Mouse (Mus musculus) right cerebral cortex, postnatal 14 days (tissue): ENCODE results near the gene Cbr2.

Source experiments
- DNase-seq: peaks from one replicate; pipeline ENCODE4 v3.0.0; 2022

Gene Cbr2

DNA sequence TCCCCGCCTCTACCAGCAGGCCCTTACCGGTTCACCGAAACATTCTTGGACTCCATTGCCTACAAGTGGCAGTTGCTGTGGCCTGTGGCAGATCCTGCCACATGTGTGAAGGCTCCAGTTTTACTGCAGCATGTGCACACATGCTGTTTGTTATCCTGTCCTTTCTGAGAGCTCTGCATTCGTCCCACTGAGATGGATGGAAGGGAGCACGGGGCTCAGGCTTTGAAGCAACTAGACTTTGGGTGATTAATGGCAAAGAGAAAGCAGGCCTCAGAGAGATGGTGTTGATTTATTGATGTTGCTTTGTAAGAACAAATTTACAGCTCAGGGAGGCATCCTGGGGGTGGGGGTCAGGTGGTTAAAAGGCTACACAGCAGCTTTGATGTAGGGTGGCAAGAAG lies 21.2 kb downstream of the Cbr2 start:
- DNase-seq = no peak

DNA sequence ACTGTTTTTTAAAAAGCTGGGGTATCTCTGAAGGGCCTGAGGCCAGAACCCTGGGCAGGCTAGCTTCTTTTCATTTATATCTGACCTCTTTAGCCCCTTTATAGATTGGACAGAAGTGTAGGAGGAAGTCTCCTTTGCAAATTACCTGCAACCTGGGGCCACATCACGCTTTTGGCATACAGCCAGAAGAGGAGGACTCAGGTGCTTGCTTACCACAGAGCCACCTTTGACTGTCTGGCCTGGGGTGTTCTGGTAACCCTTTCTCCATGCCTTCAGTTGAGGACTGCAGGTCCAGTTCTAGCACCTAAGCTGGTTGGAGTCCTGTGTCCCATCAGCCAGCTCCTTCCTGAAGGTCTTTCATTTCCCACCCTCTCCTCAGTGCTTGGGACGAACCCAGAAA lies 22.4 kb downstream of the Cbr2 start:
- no peak for DNase-seq

DNA sequence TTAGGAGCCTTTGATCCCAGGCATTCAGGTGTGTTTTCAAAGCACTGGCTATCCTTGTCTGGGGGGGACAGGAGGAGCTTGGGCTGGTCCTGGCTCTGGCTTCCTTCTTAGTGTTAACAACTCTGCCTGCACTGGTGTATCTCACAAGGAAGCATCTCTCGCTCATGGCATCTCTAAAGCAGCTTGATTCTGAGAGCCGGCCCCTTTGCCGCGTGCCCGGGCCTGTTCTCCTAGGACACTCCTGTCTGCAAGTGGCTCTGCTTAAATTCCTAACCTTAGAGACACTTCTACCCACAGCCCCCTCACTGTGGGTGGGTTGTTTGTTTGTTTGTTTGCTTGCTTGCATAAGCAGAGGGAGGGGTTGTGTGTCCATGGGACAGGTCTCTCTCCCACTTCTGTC lies 23.9 kb downstream of the Cbr2 start:
- DNase-seq = no peak

DNA sequence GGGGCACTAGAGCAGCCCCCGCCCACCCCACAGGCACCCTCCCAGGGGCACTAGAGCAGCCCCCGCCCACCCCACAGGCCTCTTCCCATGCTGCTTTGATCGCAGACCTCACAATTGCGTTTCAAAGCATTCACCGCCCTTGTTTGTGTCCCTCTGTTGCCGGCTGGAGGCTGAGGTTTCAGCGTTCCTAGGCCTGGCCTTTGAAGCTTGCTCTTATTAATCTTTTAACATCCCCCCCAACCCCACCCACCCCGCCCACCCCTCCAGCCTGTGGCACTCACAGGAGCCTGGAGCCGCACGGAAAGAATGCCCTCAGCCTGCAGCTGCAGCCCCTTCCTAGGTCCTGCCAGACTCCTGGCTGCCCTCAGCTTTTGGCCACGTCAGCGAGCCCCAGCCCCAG lies 24.7 kb downstream of the Cbr2 start:
- DNase-seq = no peak

DNA sequence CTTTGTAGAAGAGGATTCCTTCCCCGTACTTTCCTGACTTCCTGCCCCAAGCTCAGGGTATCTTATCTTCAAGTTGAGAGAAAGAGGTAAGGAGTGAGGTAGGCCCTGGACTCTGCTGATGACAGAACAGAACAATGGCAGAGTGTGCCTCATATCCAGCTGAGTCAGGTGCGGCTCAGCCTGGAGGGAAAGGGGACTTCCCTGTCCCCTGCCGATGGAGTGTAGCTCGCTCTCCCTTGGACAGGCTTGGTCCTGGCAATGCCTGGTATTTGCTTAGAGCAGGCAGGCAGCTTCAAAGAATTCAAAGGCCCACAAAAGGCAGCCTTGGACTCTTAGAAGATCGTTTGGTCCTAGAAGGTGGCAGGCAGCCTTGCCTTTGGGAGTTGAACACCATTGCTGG lies 25.8 kb downstream of the Cbr2 start:
- DNase-seq = no peak

DNA sequence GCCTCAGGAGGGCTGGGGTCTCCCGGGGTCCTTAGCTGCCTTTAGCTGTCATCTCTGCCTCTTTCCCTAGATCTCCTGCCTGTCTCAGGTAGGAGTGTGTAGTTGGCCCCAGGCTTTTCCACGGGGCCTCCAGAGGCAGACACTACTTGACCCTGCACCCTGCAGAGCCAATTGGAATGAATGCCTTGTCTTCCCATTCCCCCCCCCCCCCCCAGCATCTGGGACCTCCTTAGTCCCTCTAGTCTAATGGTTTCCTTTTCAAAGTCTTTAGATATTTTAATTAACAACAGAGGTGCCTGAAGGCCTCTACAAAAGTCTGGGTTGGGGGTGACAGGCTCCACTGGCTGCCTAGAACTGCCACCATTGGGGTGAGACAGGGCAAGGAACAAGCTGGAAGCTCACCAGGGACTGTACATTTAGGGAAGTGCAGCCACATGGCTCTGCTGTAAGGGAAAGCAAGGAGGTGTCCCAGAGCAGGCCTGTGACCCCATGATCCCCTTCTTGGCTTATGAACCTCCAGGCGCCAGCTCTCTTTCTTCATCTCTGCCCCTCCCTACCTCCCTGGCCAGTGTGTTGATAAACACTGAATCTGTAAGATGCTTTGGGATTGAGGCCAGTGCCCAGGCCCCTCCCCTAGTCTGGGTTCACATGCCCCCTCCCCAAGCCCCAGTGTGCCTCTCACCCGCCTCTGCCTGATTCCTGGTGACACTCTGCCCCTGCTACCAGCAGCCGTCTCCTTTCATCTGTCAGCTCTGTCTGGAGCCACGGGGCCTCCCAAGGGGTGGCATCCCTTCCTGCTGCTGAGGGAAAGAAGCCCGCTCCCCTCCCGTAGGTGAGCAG lies 27.2 kb downstream of the Cbr2 start:
- no peak for DNase-seq

DNA sequence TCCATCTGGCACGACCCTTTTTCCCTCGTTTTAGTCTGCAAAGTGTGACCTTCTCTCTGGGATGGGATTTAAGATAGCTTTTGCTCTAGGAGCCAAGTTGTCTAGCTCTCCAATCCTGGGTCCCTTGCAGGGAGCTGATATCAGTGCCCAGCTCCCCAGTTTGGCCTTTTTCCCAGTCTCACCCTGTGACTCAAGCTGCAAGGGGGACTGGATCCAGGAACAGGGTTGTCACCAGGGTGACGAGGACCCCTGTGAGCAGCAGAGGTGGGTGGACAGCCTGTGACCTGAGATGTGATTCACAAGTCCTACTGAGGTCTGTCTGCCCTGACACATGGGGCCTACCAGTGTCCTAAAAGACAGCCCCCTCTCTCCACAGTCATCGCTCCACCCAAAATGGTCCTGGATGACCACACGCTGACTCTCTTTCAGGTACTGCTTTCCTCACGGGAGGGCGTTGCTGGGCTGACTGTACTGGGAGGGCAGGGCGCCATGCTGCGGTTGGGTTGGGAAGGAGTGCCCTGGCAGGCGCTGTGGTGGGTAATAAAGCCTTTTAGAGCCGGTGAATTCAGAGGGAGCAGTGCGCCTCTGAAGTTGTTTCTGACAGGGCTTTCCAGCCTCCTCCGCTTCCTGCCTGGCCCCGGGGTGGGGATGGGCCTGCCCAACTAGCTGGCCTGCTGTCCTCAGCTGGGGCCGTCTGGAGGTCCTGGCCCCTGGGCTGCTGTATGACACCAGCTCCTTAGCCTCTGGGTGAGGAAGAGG lies 28.0 kb downstream of the Cbr2 start:
- no peak for DNase-seq

DNA sequence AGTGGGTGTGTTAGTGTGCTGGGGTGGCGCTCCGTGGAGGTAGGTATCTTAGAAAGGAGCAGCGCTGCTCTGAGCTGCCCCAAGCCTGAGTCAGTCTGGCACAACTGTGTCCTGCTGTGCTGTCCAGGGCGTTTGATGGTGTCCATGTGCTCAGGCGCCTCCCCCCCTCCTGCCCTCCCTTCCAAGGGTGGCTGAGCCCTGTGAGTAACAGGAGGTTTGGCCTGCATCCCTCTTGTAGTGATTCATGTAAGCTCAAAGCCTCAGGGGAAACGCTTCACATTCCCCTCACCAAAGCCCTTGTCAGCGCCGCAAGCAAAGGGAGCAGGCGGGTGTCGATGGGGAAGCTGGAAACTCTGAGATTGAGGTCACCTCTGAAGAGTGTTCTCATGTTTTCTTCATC lies 34.2 kb downstream of the Cbr2 start:
- DNase-seq = no peak

DNA sequence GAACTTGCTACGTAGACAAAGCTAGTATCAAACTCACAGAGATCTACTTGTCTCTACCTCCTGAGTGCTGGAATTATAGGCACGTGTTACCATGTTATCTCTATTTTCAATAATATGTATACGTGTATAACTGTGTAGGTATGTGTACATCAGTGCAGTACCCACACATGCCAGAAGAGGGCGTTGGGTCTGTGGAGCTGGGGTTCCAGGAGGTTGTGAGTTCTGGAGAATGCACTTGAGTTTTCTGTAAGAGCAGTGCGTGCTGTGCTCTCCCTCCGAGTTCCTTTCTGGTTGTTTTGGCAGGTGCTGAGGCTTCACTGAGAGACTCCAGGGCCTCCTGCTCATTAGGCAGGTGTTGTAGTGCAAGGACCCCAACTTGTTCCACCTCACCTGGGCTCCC lies 35.3 kb downstream of the Cbr2 start:
- no peak for DNase-seq

DNA sequence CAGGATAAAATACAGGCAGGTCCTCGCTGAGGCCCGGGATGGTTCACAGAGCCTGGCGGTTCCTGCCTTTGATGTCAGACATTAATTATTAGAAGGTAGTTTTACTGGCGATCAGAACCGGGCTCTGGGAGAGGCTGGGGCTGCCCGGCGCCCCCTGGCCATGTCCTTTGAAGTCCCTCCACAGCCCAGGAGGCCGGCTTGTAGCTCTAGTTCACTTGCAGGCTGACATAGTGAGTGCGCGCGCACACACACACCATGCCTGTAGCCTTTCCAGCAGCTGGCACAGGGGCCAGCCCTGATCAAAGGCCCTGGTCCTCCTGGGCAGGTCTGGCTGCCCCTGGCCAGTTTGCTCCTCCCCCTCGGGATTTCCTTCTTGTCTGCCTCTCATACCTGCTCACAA lies 36.3 kb downstream of the Cbr2 start:
- no peak for DNase-seq

DNA sequence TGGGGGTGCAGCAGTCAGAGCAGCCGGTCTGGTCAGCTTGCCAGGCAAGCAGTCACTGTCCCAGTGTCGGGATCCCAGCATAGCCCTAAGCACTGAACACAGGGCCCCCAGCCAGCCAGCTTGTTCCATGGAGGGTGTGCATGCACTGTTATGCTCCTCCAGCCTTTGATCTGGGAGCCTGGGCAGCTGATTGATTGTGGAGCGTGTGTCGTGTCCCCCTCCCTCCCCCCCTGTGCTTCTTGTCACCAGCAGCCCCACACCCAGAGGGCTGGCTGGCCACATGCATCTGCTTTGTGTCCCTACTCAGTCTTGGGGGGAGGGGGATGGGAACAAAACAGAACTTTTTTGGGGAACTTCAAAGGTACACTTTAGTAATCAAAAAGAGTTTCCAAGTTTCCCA lies 36.7 kb downstream of the Cbr2 start:
- DNase-seq = no peak

DNA sequence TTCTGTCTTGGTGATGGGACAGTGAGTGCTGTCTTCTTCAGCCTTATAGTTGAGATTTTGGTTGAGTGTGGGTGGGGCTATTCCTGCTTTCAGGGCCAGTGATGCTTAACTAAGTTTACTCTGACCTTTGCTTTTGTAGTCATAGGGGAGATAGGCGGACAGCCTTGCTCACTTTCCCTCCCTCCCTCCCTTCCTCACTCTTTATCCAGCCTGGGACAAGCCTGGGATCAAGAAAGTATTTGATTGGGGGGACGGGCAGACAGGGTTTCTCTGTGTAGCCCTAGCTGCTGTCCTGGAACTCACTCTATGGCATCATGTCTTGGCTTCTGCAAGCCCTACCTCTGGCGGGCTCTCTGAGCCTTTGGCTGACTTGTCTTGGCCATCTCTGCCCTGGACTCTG lies 38.5 kb downstream of the Cbr2 start:
- DNase-seq = no peak

DNA sequence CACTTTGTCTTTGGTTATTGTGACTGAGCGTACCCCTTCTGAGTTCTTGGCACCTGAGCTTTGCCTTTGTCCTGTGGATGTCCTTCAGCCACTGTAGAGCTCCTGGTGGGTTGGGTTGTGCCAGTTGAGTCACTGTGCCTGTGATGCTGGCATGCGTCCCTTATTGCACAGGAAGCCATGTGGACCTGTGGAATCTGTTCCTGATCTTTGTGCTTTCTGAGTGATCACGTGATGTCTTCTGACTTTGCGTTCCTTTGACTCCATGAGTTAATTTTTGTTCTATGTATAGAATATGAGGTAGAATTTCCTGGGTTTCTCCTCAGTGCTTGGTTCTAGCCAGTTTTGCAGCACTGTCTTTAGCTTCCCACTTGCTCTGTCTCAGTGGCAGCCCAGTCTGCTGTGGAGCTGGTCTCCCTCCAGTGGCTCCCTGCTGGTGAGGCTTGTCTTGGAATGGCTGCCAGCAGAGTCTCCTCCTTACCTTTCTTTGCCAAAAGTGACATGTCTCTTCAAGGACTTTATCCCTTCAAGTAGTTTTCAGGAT lies 39.4 kb downstream of the Cbr2 start:
- no peak for DNase-seq

DNA sequence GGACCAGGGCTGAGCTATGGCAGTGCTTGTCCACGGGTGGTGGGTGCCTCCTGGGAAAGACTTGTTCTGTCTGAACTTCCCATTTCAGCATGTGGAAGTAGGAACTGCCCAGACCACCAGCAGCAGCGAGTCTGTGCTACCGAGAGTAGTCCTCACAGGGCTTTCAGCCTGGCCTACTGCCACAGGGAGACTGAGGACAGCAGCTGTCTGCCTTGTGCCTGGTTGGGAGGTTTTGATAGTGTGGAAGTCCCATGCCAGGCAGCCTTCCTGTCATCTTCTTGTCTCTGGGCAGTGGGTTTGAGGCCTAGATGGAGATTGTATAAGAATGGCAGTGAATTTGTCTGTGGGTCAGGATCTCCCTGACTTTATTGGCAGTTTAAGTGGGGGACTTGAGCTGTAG lies 42.5 kb downstream of the Cbr2 start:
- DNase-seq = no peak

DNA sequence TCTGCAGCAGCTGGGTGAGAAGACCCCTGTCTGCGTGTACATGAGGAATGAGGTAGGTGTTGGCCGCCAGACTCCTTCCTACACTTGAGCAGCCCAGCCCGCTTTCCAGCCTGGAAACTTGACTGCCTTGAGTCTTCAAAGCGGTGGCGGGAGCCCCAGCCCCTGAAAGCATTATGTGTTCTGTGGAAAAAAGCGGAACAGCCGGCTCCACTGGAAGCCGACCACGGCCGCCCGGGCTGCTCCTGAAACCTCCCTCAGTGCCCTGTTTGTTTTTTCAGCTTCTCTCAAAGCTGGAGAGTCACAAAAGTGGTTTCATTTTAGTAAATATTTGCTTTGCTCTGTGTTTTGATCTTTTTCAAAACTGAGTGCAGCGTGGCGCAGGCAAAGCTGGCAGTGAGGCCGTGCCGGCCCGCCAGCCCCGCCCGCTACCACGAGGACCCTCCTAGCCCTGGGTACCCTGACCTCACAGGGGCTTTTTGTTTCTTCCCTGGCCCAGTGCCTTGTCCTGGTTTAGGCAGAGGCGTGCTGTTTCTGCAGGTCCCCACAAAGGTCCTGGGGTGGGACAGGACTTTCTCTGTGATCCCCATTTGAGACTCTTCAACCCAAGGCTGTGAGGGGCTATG lies 45.2 kb downstream of the Cbr2 start:
- DNase-seq = no peak

DNA sequence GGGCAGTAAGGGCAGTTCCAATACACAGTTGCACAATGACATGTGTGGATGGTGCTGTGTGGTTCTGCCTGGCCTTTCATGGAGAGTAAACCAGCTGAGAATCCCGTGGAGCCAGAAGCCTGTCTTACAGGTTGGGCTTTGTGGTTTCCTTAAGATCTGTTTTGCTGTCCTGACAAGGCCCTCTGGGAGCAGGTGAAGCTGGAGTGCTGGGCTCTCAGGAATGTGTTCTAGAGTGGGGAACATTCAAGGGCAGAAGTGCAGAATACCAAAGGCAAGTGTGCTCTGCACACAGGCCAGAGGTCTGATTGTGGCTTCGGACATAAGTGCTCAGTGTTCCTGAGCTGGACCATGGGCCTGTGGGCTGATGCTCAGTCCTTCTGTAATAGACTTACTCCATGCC lies 47.3 kb downstream of the Cbr2 start:
- DNase-seq = no peak

DNA sequence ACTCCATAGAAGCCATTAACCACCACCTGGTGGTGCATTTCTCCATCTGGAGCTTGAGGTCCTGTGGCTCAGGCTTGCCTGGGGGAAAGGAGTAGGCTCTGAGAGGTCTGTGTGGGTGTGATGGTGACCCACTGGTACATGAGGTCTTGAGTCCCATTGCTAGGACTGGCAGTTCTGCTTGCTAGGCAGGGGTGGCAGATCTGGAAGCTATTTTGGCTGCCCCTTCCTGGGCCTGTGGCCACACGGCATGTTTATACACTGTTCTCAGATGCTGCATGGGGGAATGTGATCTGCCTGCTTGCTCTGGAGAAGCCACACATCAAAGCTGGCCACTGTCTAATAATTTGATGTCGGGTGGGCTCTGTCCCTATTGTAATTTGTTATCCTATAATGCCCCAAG lies 47.8 kb downstream of the Cbr2 start:
- DNase-seq = no peak

DNA sequence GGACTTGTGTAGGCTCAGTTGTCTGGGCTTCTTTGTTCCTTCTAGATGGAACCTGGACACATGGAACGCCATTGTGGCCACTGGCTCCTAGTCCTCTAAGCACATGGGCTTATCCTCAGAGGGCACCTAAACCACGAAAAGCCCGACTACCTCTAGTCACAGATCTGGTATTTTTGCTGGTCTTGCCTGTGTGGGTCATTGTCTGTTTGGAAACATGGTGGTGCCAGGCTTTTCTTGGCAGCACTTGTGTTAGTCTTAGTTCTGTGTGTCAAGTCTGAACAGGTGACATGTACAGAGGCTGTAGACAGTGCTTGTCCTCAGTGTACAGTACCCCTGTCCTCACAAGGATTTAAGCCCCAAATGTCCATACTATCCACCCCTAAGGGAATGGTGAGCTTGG lies 48.4 kb downstream of the Cbr2 start:
- DNase-seq = no peak

DNA sequence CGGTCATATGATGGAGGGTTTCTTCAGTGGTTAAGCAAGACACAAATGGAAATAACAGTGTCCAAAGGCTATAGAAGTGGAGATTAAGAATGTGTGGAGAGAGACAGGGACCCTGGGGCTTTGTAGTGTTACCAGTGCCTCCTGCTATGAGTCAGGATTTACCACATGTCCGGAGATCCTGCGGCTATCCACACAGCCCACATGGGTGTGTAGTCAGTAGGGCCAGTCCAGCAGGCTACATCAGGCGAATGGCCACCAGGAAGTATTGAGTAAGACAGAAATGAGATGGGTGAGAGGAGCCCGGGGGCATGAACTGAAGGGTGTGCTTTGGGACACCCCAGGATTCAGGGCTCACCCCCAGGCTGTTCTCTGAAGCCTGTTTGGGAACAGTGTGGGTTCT lies 49.2 kb downstream of the Cbr2 start:
- no peak for DNase-seq

DNA sequence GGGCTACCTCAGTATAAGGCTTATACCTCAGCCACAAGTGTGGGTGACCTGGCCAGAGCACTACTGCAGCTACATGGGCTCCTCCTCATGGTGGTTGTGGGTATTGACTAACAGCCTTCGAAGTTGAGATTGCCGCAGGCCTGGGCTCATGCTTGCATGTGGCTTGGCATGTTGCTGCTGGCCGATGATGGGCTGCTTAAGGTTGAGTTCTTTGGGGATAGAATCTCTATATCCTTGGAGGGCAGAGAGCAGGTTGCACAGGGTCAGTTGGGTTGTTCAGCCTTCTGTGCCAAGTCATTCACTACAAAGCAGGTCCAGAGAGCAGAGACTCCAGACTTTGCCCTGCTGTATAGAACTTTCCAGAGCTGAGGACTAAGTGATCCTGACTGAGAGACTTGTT lies 52.0 kb downstream of the Cbr2 start:
- no peak for DNase-seq
